Mouse (Mus musculus) forebrain, embryonic 16.5 days (tissue): ENCODE results near the gene Qsox1. TPM values are rescaled to one million over a fixed set of nuclear protein-coding genes. Genes with fewer than 3 reads are reported as not detected.

Source experiments
- ATAC-seq: fragments of 200-750 bp; cut with Nextera tagmentation; 2 replicates; pipeline ENCODE4 v1.8.0; 2017; ENCODE audit warnings: mild to moderate bottlenecking, moderate library complexity
- H3K27ac ChIP-seq: fragments of 300-500 bp; sonication (generic); 2 replicates; pipeline ENCODE4 v1.5.1; 2014; ENCODE audit warnings: low read length, control low read depth
- H3K27me3 ChIP-seq: fragments of 300-500 bp; sonication (generic); replicated peaks from 2 replicates; pipeline ENCODE4 v1.6.1; 2014; ENCODE audit warnings: low read length; ENCODE audit not compliant: control insufficient read depth, insufficient read depth
- H3K36me3 ChIP-seq: fragments of 300-500 bp; sonication (generic); 2 replicates; pipeline ENCODE4 v1.6.1; 2014; ENCODE audit not compliant: control insufficient read depth, insufficient read depth
- H3K4me1 ChIP-seq: fragments of 300-500 bp; sonication (generic); replicated peaks from 2 replicates; pipeline ENCODE4 v1.6.1; 2014; ENCODE audit warnings: low read length; ENCODE audit not compliant: control insufficient read depth, insufficient read depth
- H3K4me2 ChIP-seq: fragments of 300-500 bp; sonication (generic); 2 replicates; pipeline ENCODE4 v1.6.1; 2014; ENCODE audit warnings: mild to moderate bottlenecking, low read length, control low read depth
- H3K4me3 ChIP-seq: fragments of 300-500 bp; sonication (generic); replicated peaks from 2 replicates; pipeline ENCODE4 v1.5.1; 2014; ENCODE audit warnings: mild to moderate bottlenecking, low read length, control low read depth
- H3K9ac ChIP-seq: fragments of 300-500 bp; sonication (generic); replicated peaks from 2 replicates; pipeline ENCODE4 v1.6.1; 2014; ENCODE audit warnings: low read depth, low read length, control low read depth
- H3K9me3 ChIP-seq: fragments of 300-500 bp; sonication (generic); 2 replicates; pipeline ENCODE4 v1.6.1; 2016; ENCODE audit warnings: low read length; ENCODE audit not compliant: control insufficient read depth
- WGBS: fragments of 180-500 bp; shearing (Covaris S2); extraction: QIAGEN DNeasy Blood & Tissue Kit; methylation state at CpG from one replicate; pipeline ENCODE4 v1.1.7; 2014; 5-methylcytosine and 5-hydroxymethylcytosine counted together
- polyA plus RNA-seq: library from polyadenylated mRNA; unstranded; fragments of >200 nt; fragmentation: Nextera tagmentation; extraction: Ambion mirVana; gene quantifications from 2 replicates; pipeline ENCODE4 v1.2.1, GENCODE M21; 2015

Gene Qsox1
- polyA plus RNA-seq, 1 experiment from 2014 or later, result 20.4 TPM

DNA sequence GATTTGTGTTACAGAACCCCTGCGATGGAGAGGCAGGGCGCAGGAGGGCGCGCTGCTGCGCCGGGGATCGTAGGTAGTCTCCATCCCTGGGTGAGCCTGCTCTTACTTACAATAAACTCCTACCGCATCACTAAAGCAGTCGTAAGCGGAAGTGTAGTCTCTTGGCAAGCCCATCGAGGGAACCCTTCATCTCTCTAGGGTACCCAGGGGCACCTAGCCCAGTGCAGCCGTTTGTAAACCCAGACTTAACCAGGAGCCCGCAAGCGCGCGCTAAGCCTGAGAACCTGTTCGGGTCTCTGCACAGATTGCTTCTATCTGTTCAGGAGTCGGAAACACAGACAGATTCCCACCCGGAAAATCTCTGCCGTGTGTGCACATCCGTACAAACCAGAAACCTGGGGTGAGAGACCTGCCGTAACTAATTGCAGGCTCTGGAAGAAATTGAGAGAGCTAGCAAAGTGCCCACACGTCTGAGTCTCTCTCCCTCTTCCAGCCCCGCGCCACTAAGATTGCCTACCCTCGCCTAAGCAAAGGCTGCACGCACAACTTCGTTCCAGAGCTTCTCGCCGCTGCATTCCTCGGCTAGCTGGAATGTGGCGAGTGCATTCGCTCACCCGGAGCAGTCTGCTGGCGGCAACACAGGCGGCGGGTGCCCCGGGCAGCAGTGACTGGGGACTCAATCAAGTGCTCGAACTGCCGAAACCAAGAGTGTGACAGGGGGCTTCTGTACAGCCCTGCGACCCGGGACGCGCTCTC is 71.9 kb downstream of the Qsox1 start:
- H3K9ac ChIP-seq, result no peak overlapping the region
- H3K36me3 ChIP-seq, result no peaks in the 10 kb centered on the region
- H3K4me1 ChIP-seq, result peaks cover 29% of the 10 kb centered on the region
- H3K27ac ChIP-seq, result no peak overlapping the region
- H3K9me3 ChIP-seq, result no peaks in the 10 kb centered on the region
- 0 out of 2 replicates have a peak overlapping the region, but pooled peaks have one; percentile 0 for H3K4me3 ChIP-seq
- 0 out of 2 replicates have a peak, but pooled peaks have one; percentile 19 for ATAC-seq
- WGBS, result under 1% methylated on average over 44 of the region's 44 CpGs
- H3K4me2 ChIP-seq, result peak overlapping the region; percentile 16
- peaks cover 54% of the 10 kb centered on the region for H3K27me3 ChIP-seq

DNA sequence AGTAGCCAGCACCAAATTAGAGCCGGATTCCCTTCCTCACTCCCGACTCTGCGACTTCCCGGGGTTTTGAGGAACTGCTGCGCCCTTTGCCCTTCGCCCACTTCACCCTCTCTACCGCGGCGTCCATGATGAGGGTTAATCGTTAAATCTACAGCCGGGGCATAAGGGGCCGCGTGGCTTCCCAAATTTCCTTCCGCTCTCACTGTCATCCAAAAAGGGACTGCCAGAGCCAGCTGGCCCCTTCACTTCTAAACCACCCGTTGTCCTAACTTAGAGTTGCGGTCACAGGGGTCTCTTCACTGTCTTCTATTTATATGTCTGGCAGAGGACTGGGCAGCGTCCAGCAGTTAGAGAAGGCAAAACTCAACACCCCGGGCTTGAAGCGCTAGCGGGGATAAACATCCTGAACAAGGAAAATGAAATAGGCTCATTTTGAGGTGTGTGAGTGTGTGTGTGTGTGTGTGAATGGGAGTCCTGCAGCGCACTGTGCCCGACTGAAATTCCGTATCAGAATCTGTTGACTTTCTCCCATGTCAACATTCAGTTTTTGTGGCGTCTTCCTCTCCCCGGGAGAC is 74.8 kb downstream of the Qsox1 start:
- H3K4me1 ChIP-seq, result peaks cover 26% of the 10 kb centered on the region
- H3K27me3 ChIP-seq, result peaks cover 65% of the 10 kb centered on the region
- H3K9ac ChIP-seq, result no peak overlapping the region
- no peak overlapping the region for H3K4me3 ChIP-seq
- ATAC-seq, result no peak
- no peaks in the 10 kb centered on the region for H3K9me3 ChIP-seq
- WGBS, result 0% methylated on average over 25 of the region's 25 CpGs
- H3K36me3 ChIP-seq, result no peaks in the 10 kb centered on the region
- H3K4me2 ChIP-seq, result no peak overlapping the region
- no peak overlapping the region for H3K27ac ChIP-seq

DNA sequence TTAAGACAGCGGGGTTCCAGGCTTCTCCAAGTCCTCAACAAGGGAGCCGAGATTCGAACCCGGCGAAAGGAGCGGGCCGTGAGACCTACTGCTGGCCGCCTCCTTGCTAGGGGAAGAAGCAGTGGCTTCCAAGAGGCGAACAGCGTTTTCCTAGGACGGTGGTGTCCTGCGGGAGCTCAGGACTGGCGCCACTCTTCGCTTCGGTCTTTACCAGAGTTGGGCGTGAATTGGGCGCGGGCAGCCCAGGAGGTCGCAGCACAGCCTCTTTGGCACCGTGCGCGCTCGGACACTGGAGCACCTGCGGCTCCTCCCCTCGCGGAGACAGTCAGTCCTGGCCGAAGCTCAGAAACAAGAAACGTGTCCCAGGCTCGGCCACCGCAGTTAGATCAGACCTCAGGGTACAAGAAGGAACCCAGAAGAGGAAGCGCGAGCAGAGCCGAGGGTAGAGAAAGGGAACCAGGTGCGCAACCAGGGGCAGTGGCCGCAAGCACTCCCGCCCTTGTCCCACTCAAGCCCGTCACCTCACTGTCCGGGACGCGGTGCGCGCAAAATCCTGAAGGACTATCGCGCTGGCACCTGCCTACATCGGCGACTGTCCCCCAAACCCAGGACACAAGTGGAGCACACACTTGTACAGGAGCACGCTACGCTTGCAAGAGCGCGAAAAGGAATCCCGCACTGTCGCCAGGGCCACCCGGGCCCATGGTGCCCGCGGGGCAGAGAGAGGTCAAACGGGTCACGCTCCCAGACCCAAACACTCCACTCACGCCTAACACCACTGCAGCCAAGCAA is 75.5 kb downstream of the Qsox1 start:
- no peaks in the 10 kb centered on the region for H3K36me3 ChIP-seq
- H3K4me2 ChIP-seq, result no peak overlapping the region
- ATAC-seq, result no peak
- H3K27me3 ChIP-seq, result peaks cover 65% of the 10 kb centered on the region
- WGBS, result under 1% methylated on average over 58 of the region's 58 CpGs
- H3K4me3 ChIP-seq, result no peak overlapping the region
- no peaks in the 10 kb centered on the region for H3K9me3 ChIP-seq
- peaks cover 19% of the 10 kb centered on the region for H3K4me1 ChIP-seq
- H3K9ac ChIP-seq, result no peak overlapping the region
- H3K27ac ChIP-seq, result no peak overlapping the region

DNA sequence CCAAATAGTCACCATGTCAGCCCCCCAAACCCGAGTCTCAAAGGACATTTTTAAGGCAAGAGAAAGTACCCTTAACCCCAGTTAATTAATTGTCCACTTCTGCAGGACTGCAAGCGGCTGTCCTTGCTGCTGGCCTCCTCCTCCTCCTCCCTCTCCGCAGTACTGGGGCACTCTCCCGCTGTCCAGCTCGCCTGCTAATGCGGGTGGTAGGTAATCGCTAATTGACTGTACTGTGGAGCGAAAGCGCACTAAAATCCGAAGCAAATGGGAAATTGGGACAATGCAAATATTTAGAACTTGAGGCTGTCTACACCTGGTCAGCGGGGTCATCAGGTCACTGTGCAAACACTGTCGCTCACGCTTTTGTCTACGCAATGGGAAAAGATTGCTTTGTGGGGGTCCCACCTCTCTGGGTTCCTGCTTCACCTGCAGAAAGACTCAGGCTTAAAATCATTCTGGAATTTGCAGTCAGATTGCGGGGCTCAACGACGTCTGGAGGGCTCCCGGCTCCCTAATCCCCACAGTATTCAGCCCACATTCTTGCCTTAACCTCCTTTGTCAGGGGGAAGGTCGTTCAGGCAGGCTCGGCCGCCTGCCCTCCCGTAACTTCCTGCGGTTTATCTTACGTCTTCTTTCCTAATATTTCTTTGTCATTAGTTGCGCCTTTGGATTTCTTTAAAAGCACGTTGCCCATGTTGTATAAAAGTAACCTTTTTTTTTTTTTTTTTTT is 76.4 kb downstream of the Qsox1 start:
- H3K4me3 ChIP-seq, result no peak overlapping the region
- H3K9ac ChIP-seq, result no peak overlapping the region
- no peaks in the 10 kb centered on the region for H3K9me3 ChIP-seq
- H3K4me2 ChIP-seq, result no peak overlapping the region
- H3K27ac ChIP-seq, result no peak overlapping the region
- peaks cover 72% of the 10 kb centered on the region for H3K27me3 ChIP-seq
- H3K36me3 ChIP-seq, result no peaks in the 10 kb centered on the region
- H3K4me1 ChIP-seq, result peaks cover 10% of the 10 kb centered on the region
- under 1% methylated on average over 26 of the region's 26 CpGs for WGBS
- ATAC-seq, result no peak

DNA sequence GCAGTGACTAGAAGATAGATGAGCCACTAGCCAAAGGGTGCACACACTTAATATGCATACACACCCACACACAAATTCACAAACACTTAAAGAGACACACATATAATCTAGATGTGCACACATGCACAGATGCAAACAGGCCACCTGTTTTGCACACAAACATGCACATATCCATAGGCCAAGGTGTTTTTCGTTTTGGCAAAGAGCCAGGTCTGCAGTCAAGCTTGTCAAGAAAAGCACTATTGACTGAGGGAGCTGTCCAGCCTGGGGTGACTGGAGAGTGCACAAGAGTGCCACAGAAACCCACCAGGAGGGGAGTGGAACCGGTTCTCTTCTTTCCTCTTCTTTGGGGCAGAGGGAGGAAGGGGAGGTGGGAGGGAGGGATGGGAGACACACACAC is 81.5 kb downstream of the Qsox1 start:
- Histone ChIP-seq H3K36me3 (no peaks in the 10 kb centered on the region), H3K9ac (no peak overlapping the region), H3K4me2 (no peak overlapping the region), H3K4me1 (peaks cover 10% of the 10 kb centered on the region), H3K9me3 (no peaks in the 10 kb centered on the region), H3K4me3 (no peak overlapping the region), H3K27me3 (peaks cover 80% of the 10 kb centered on the region), H3K27ac (no peak overlapping the region)
- WGBS, result 0% methylated on average over 2 of the region's 2 CpGs
- ATAC-seq, result no peak

DNA sequence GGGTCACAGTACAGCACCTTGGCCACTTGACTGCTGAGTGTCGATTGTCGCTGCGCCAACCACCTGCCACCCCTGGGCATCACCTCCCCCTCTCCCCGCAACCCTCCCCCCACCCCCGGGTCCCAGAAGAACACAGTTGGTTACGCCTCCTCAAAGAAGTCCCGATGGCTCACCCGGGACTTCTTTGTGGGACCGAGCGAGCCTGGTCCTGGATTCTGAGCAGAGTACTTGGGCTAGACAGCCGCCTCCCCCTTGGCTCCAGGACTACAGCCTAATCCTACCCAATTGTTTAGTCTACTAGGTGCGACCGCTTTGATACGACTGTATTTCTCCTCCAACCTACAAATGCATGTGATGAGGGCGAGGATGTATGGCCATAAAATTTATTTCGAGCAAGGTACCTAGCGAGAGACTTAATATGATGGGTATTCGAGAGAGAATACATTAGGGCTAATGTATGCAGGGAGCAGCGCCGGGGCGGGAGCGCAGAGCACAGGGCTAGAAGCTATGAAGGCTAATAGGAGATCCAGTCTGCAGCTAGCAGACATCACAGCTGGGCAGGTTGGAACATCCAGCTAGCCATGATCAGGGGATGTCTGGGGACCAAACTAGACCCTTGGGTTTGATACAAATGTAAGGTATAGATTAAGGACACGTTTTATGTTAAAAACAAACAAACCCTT is 83.4 kb downstream of the Qsox1 start:
- no peaks in the 10 kb centered on the region for H3K36me3 ChIP-seq
- H3K4me2 ChIP-seq, result peak overlapping the region; percentile 36
- peaks cover 69% of the 10 kb centered on the region for H3K27me3 ChIP-seq
- H3K9ac ChIP-seq, result no peak overlapping the region
- H3K4me3 ChIP-seq, result 0 out of 2 replicates have a peak overlapping the region, but pooled peaks have one; percentile 19
- no peak overlapping the region for H3K27ac ChIP-seq
- H3K9me3 ChIP-seq, result no peaks in the 10 kb centered on the region
- WGBS, result under 1% methylated on average over 23 of the region's 23 CpGs
- ATAC-seq, result no peak
- H3K4me1 ChIP-seq, result peaks cover 10% of the 10 kb centered on the region

DNA sequence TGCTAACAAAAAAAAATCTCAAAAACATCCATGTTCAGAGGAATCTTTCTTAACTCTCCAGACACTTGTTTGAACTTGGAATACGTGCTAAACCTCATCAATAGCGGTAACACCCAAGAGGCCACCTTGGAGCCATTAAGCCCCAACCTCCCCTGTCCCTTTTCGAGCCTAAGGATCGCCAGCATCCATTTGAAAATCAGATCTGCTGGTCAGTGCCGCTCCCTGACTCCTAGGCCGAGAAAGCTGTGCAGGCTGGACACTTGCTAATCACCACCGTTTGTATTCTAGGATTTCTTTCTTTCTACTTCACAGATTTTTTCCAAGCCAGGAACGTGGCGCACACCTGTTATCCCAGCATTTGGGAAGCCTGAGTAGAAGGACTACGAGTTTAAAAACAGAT is 84.9 kb downstream of the Qsox1 start:
- H3K36me3 ChIP-seq, result no peaks in the 10 kb centered on the region
- WGBS, result 19% methylated on average over 10 of the region's 10 CpGs
- H3K4me2 ChIP-seq, result no peak overlapping the region
- H3K27me3 ChIP-seq, result peaks cover 61% of the 10 kb centered on the region
- H3K9me3 ChIP-seq, result no peaks in the 10 kb centered on the region
- H3K4me1 ChIP-seq, result peaks cover 10% of the 10 kb centered on the region
- H3K27ac ChIP-seq, result no peak overlapping the region
- ATAC-seq, result no peak
- no peak overlapping the region for H3K9ac ChIP-seq
- no peak overlapping the region for H3K4me3 ChIP-seq
